Mouse (Mus musculus) midbrain, postnatal 0 days (tissue): Measurements from ENCODE around the gene Lamtor3. TPM values are rescaled to one million over a fixed set of nuclear protein-coding genes. Genes with fewer than 3 reads are reported as not detected.

Experiments
- ATAC-seq: fragments of 200-750 bp; cut with Nextera tagmentation; 2 replicates; pipeline ENCODE4 v1.8.0; 2017; ENCODE audit warnings: moderate number of reproducible peaks, mild to moderate bottlenecking, moderate TSS enrichment, moderate library complexity; ENCODE audit not compliant: low FRiP score
- DNase-seq: peaks from one replicate; pipeline ENCODE4 v3.0.0-alpha.2; 2015; ENCODE audit warnings: low spot score
- H3K27ac ChIP-seq: fragments of 300-500 bp; sonication (generic); 2 replicates; pipeline ENCODE4 v1.5.1; 2014; ENCODE audit warnings: low read depth, mild to moderate bottlenecking, low read length, mixed read lengths
- H3K27me3 ChIP-seq: fragments of 300-500 bp; sonication (generic); 2 replicates; pipeline ENCODE4 v1.6.1; 2014; ENCODE audit warnings: low read length, control low read depth, mixed read lengths; ENCODE audit not compliant: insufficient read depth
- H3K36me3 ChIP-seq: fragments of 300-500 bp; sonication (generic); 2 replicates; pipeline ENCODE4 v1.6.1; 2014; ENCODE audit warnings: low read length, control low read depth, mixed read lengths; ENCODE audit not compliant: insufficient read depth
- H3K4me1 ChIP-seq: fragments of 300-500 bp; sonication (generic); 2 replicates; pipeline ENCODE4 v1.6.1; 2014; ENCODE audit warnings: mild to moderate bottlenecking, control low read depth, antibody characterized with exemption, low read length, mixed read lengths; ENCODE audit not compliant: insufficient read depth
- H3K4me2 ChIP-seq: fragments of 300-500 bp; sonication (generic); 2 replicates; pipeline ENCODE4 v1.6.1; 2014; ENCODE audit warnings: low read depth, mild to moderate bottlenecking, low read length, mixed read lengths; ENCODE audit not compliant: poor library complexity, severe bottlenecking
- H3K4me3 ChIP-seq: fragments of 300-500 bp; sonication (generic); 2 replicates; pipeline ENCODE4 v1.5.1; 2014; ENCODE audit warnings: low read depth, mild to moderate bottlenecking, low read length, moderate library complexity
- H3K9ac ChIP-seq: fragments of 300-500 bp; sonication (generic); replicated peaks from 2 replicates; pipeline ENCODE4 v1.6.1; 2014; ENCODE audit warnings: mild to moderate bottlenecking, low read length, moderate library complexity, mixed read lengths; ENCODE audit not compliant: poor library complexity, severe bottlenecking
- H3K9me3 ChIP-seq: fragments of 300-500 bp; sonication (generic); 2 replicates; pipeline ENCODE4 v1.6.1; 2016; ENCODE audit warnings: low read length, control low read depth
- CTCF ChIP-seq: IDR thresholded peaks from 2 replicates; pipeline ENCODE4 v1.5.1; 2016; ENCODE audit warnings: antibody characterized with exemption, mild to moderate bottlenecking
- WGBS: fragments of 180-500 bp; shearing (Covaris S2); extraction: QIAGEN DNeasy Blood & Tissue Kit; methylation state at CpG from one replicate; pipeline ENCODE4 v1.1.7; 2014; 5-methylcytosine and 5-hydroxymethylcytosine counted together
- polyA plus RNA-seq: library from polyadenylated mRNA; unstranded; fragments of >200 nt; fragmentation: Nextera tagmentation; extraction: Ambion mirVana; gene quantifications from 2 replicates; pipeline ENCODE4 v1.2.1, GENCODE M21; 2015
- total RNA-seq: library from RNA; depleted of rRNA; stranded (reverse); fragments of >200 nt; gene quantifications from 2 replicates; pipeline ENCODE4 v1.2.3, GENCODE M21; 2014

Gene Lamtor3
- total and polyA plus RNA-seq, 2 experiments from 2014 or later, result 97.7 to 113 TPM

GRCm38 (mm10) chr3:137936541-137936940 is 18.2 kb downstream of the Lamtor3 start:
- no peaks in the 10 kb centered on the region for H3K4me1 ChIP-seq
- no peak overlapping the region for H3K4me3 ChIP-seq
- no peaks in the 10 kb centered on the region for H3K9me3 ChIP-seq
- H3K27me3 ChIP-seq, result no peaks in the 10 kb centered on the region
- 31% methylated on average over 6 of the region's 6 CpGs for WGBS
- no peak overlapping the region for H3K4me2 ChIP-seq
- H3K27ac ChIP-seq, result no peak overlapping the region; the same call in 1 of the 2 replicates
- ATAC-seq (no peak), DNase-seq (no peak)
- TF ChIP-seq CTCF, result no peak
- H3K36me3 ChIP-seq, result no peaks in the 10 kb centered on the region
- H3K9ac ChIP-seq, result no peak overlapping the region

DNA sequence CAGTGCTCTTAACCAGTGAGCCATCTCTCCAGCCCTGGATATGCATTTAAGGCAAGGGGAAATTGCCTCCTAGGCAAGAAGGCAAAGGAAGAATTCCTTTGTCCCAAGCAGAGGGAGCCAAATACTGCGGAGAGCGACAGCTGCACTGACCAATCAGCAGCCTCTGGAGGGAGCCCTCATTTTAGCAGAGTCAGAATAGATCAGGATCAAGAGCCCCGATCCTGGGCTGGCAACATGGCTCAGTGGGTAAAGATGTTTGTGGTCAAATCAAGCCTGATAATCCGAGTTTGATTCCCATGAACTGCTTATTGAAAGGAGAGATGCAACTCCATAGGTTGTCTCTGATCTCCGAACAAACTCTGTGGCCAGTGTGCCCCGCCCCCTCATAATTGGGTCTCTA is 20.3 kb downstream of the Lamtor3 start:
- Histone ChIP-seq H3K36me3 (no peaks in the 10 kb centered on the region), H3K9ac (no peak overlapping the region), H3K27ac (no peak overlapping the region), H3K27me3 (no peaks in the 10 kb centered on the region), H3K4me2 (no peak overlapping the region), H3K4me1 (no peaks in the 10 kb centered on the region), H3K4me3 (no peak overlapping the region), H3K9me3 (no peaks in the 10 kb centered on the region)
- WGBS, result 39% methylated on average over 6 of the region's 6 CpGs
- peak; percentile 60 for TF ChIP-seq CTCF
- DNase-seq (peak; percentile 62), ATAC-seq (peak; percentile 72)

GRCm38 (mm10) chr3:137940757-137941156 is 22.5 kb downstream of the Lamtor3 start:
- no peaks in the 10 kb centered on the region for H3K27me3 ChIP-seq
- DNase-seq (no peak), ATAC-seq (no peak)
- H3K9me3 ChIP-seq, result no peaks in the 10 kb centered on the region
- H3K9ac ChIP-seq, result no peak overlapping the region
- H3K27ac ChIP-seq, result no peak overlapping the region
- 84% methylated on average over 4 of the region's 4 CpGs for WGBS
- no peaks in the 10 kb centered on the region for H3K36me3 ChIP-seq
- TF ChIP-seq CTCF, result no peak
- H3K4me2 ChIP-seq, result no peak overlapping the region
- H3K4me1 ChIP-seq, result no peaks in the 10 kb centered on the region
- no peak overlapping the region for H3K4me3 ChIP-seq

GRCm38 (mm10) chr3:137941555-137941954 is 23.2 kb downstream of the Lamtor3 start:
- DNase-seq (no peak), ATAC-seq (no peak)
- no peak overlapping the region for H3K4me2 ChIP-seq
- no peak overlapping the region for H3K27ac ChIP-seq
- no peaks in the 10 kb centered on the region for H3K27me3 ChIP-seq
- no peak overlapping the region for H3K9ac ChIP-seq
- no peak overlapping the region for H3K4me3 ChIP-seq
- H3K36me3 ChIP-seq, result no peaks in the 10 kb centered on the region
- H3K9me3 ChIP-seq, result no peaks in the 10 kb centered on the region
- no peak for TF ChIP-seq CTCF
- no peaks in the 10 kb centered on the region for H3K4me1 ChIP-seq

DNA sequence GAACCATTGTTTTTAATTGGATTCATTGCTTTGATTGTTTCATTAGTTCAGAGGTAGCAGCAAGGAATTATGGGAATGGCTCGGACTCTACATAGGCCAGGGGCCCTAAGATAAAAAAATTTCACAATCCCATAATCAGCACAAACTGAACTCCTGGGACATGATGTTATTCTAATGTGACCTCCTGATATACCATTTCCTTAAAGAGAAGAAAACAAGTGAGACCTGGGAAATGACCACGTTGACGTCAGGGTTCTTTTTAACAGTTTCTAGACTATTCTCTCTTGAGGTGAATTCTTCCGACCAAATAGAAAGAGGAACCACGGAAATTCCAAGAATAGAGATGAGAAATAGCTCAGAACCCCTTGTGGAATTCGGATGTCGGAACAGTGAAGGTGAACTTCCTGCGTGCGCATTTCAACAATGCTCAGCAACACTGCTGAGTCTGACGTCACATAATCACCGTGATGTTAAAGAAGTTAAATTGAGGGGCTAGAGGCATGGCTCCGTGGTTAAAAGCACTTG is 23.9 kb downstream of the Lamtor3 start:
- 87% methylated on average over 12 of the region's 12 CpGs for WGBS

DNA sequence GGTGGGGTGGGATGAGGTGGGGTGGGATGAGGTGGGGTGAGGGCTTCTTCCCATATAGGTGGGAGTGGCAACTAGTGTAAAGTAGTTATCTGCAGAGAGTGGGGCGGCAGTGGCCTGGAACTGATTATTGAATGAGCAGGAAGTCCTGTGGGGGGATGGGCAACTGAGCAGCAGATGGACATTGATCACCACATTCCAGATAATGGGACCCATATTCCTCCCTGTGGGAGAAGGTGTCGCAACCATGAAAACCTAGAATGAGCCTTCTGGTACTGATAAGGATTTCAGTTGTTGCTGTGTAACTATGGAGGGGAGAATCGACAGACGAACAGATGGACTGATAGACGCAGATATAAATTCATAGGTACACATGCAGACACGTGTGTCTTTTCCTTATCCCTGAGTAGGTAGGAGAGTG is 25.4 kb downstream of the Lamtor3 start:
- no peaks in the 10 kb centered on the region for H3K9me3 ChIP-seq
- no peak overlapping the region for H3K9ac ChIP-seq
- no peak overlapping the region for H3K4me3 ChIP-seq
- WGBS, result 91% methylated on average over 6 of the region's 6 CpGs
- ATAC-seq (no peak), DNase-seq (no peak)
- no peak overlapping the region for H3K4me2 ChIP-seq
- H3K27ac ChIP-seq, result no peak overlapping the region
- no peaks in the 10 kb centered on the region for H3K36me3 ChIP-seq
- no peaks in the 10 kb centered on the region for H3K4me1 ChIP-seq
- no peaks in the 10 kb centered on the region for H3K27me3 ChIP-seq
- TF ChIP-seq CTCF, result no peak

More for the DNA sequence above, 23.9 kb downstream of the Lamtor3 start:
- Histone ChIP-seq H3K4me1 (no peaks in the 10 kb centered on the region), H3K27me3 (no peaks in the 10 kb centered on the region), H3K4me3 (no peak overlapping the region), H3K9me3 (no peaks in the 10 kb centered on the region), H3K4me2 (no peak overlapping the region), H3K36me3 (no peaks in the 10 kb centered on the region), H3K9ac (no peak overlapping the region), H3K27ac (no peak overlapping the region)
- TF ChIP-seq CTCF, result no peak
- DNase-seq (no peak), ATAC-seq (no peak)
